Mouse (Mus musculus): ENCODE measurements around the gene Acsf2. TPM values are rescaled to one million over a fixed set of nuclear protein-coding genes. Genes with fewer than 3 reads are reported as not detected.

Gene Acsf2
- polyA plus RNA-seq, 1 experiment: 8.3 TPM

DNA sequence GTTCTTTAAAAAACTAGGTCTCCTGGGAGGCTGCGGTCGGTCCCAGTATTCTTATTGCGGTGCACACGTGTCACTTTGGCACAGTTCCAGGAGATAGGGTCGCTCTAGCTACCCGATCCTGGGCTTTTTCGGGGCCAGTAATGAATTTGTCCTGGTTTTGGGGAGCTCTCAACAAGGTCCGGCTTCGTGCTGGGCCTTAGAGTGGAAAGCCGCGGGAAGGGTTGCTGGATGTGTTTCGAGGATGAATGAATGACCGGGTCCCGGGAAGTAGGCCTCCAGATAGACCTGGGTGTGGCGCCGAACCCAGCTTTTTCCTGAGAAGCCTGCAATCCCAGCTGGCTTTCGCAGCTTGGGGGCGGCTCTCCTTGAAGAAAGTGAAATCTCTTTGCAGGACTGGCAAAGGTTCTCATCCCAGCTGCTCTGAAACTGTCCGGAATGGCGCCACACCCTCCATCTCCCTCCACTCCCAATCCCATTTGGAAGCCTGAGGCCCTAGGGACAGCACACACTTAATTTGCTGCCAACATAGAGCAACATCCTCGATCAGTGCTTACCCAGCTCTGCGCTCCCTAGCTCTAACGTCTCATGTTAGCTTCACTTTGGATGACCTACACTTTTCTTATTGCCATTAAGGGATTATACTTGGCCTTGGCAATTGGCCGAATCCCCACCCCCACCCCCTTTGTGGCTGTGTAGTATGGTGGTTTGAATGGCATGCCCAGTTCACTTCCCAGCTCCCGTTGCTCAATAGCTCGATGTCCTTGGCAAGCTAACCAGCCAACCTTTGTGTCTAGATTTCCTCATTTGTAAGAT is 28.7 kb upstream of the Acsf2 start:
- TF ChIP-seq POLR2A (IDR thresholded peaks at IDR 0.05; ENCODE audit: control insufficient read depth, low read depth, low read length): no peak
- TF ChIP-seq CTCF (IDR thresholded peaks at IDR 0.05; ENCODE audit: control insufficient read depth, insufficient read depth, insufficient replicate concordance, low read depth, low read length): no peak
- Histone ChIP-seq H3K27me3 (ENCODE audit: control insufficient read depth, insufficient read depth, low read length) (no peaks in the 10 kb centered on the region), H3K36me3 (ENCODE audit: control insufficient read depth, insufficient read depth, low read length) (peaks cover 1% of the 10 kb centered on the region), H3K4me1 (ENCODE audit: control insufficient read depth, insufficient read depth, low read length) (peaks cover 10% of the 10 kb centered on the region), H3K27ac (ENCODE audit: control insufficient read depth, insufficient read depth, low read depth, low read length) (peak overlapping the region; percentile 77), H3K4me3 (ENCODE audit: control insufficient read depth, low read depth, low read length) (peak overlapping the region; percentile 96)

DNA sequence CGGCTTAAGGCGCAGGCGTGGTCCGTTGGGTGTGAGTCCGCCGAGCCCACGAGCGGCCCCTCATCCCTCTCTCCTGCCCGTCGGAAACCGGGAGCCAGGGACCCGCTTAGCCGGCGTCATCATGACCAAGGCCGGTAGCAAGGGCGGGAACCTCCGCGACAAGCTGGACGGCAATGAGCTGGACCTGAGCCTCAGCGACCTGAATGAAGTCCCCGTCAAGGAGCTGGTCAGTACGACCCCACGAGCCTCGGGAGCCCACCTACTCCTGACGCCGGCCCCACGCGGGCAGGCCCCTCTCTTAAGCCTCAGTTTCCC is 28.2 kb upstream of the Acsf2 start:
- Histone ChIP-seq H3K4me1 (ENCODE audit: control insufficient read depth, insufficient read depth, low read length) (peaks cover 10% of the 10 kb centered on the region), H3K27me3 (ENCODE audit: control insufficient read depth, insufficient read depth, low read length) (no peaks in the 10 kb centered on the region), H3K36me3 (ENCODE audit: control insufficient read depth, insufficient read depth, low read length) (peaks cover 1% of the 10 kb centered on the region), H3K4me3 (ENCODE audit: control insufficient read depth, low read depth, low read length) (peak overlapping the region; percentile 96), H3K27ac (ENCODE audit: control insufficient read depth, insufficient read depth, low read depth, low read length) (peak overlapping the region; percentile 77)
- TF ChIP-seq POLR2A (IDR thresholded peaks at IDR 0.05; ENCODE audit: control insufficient read depth, low read depth, low read length) (no peak), CTCF (IDR thresholded peaks at IDR 0.05; ENCODE audit: control insufficient read depth, insufficient read depth, insufficient replicate concordance, low read depth, low read length) (no peak)

DNA sequence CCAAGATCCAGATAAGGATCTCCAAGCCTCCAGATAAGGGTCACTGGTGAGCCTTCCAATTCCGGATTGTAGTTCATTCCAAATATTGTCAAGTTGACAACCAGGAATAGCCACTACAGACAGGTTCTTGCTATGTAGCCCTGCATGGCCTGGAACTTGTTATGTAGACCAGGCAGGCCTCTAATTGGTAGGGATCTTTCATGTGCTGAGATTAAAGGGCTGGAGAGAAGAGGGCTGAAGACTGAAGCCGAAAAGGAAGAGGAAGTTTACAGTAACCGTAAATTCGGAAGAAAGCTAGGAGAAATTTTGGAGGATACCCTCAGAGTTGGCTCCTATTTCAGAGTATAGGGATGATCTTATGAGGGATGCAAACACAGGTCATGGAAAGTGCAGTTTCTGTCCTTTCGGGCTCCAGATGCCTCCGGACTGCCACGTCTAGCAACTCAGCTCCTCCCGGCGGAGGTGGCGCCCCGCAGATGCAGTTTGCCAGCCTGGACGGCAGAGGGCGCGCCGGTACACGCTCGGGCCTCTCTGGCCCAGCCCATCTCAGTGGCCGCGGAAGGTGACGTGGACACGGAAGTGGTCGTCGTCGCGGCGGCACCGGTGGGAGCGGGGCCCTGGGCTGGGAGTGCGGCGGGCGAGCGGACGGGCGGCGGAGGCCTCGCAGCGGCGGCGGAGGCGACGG is 27.7 kb upstream of the Acsf2 start, which contains the start of gene Lrrc59:
Lrrc59 (plus strand) TSS at position 569 of the 685 bp plus-strand sequence.
- peak within 1 kb of the TSS; percentile 77 for H3K27ac ChIP-seq (ENCODE audit: control insufficient read depth, insufficient read depth, low read depth, low read length)
- H3K4me1 ChIP-seq (ENCODE audit: control insufficient read depth, insufficient read depth, low read length): peaks cover 10% of the 10 kb centered on the region
- H3K36me3 ChIP-seq (ENCODE audit: control insufficient read depth, insufficient read depth, low read length): peaks cover 1% of the 10 kb centered on the region
- peak within 1 kb of the TSS; percentile 96 for H3K4me3 ChIP-seq (ENCODE audit: control insufficient read depth, low read depth, low read length)
- no peaks in the 10 kb centered on the region for H3K27me3 ChIP-seq (ENCODE audit: control insufficient read depth, insufficient read depth, low read length)
- TF ChIP-seq POLR2A (IDR thresholded peaks at IDR 0.05; ENCODE audit: control insufficient read depth, low read depth, low read length) (peak; percentile 85), CTCF (IDR thresholded peaks at IDR 0.05; ENCODE audit: control insufficient read depth, insufficient read depth, insufficient replicate concordance, low read depth, low read length) (peak; percentile 100)

DNA sequence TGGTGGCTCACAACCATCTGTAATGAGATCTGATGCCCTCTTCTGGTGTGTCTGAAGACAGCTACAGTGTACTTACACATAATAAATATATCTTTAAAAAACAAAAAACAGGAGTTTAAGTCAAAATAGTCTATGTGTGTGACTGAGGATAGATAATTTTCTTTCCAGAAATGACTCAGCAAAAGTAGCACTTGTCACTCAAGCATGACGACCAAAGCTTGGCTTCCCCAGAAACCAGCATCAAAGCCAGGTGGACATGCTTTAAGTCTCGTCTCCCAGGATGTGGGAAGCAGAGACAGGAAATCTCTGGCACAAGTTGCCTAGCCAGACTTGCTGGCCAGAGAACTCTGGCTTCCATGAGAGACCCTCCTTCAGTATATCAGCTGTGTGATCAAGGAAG is 20.5 kb upstream of the Acsf2 start:
- Histone ChIP-seq H3K27ac (ENCODE audit: control insufficient read depth, insufficient read depth, low read depth, low read length) (no peak overlapping the region), H3K36me3 (ENCODE audit: control insufficient read depth, insufficient read depth, low read length) (no peaks in the 10 kb centered on the region), H3K4me1 (ENCODE audit: control insufficient read depth, insufficient read depth, low read length) (no peaks in the 10 kb centered on the region), H3K4me3 (ENCODE audit: control insufficient read depth, low read depth, low read length) (no peak overlapping the region), H3K27me3 (ENCODE audit: control insufficient read depth, insufficient read depth, low read length) (no peaks in the 10 kb centered on the region)
- TF ChIP-seq CTCF (IDR thresholded peaks at IDR 0.05; ENCODE audit: control insufficient read depth, insufficient read depth, insufficient replicate concordance, low read depth, low read length) (no peak), POLR2A (IDR thresholded peaks at IDR 0.05; ENCODE audit: control insufficient read depth, low read depth, low read length) (no peak)

DNA sequence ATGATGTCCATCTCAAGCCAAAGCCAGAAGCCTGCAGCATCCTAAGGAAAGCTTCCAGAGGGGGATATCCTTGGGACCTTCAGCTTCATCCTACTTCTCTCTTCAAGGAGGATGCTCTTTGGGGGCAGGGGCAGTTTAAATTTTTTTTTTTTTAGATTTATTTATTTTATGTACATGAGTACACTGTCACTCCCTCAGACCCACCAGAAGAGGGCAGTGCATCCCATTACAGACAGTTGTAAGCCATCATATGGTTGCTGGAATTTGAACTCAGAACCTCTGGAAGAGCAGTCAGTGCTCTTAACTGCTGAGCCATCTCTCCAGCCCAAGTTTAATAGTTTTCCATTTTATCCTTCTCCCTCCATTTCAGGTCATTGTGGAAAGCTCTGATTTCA is 19.8 kb upstream of the Acsf2 start:
- H3K36me3 ChIP-seq (ENCODE audit: control insufficient read depth, insufficient read depth, low read length): no peaks in the 10 kb centered on the region
- H3K27me3 ChIP-seq (ENCODE audit: control insufficient read depth, insufficient read depth, low read length): no peaks in the 10 kb centered on the region
- no peak overlapping the region for H3K27ac ChIP-seq (ENCODE audit: control insufficient read depth, insufficient read depth, low read depth, low read length)
- no peak overlapping the region for H3K4me3 ChIP-seq (ENCODE audit: control insufficient read depth, low read depth, low read length)
- TF ChIP-seq CTCF (IDR thresholded peaks at IDR 0.05; ENCODE audit: control insufficient read depth, insufficient read depth, insufficient replicate concordance, low read depth, low read length): no peak
- no peak for TF ChIP-seq POLR2A (IDR thresholded peaks at IDR 0.05; ENCODE audit: control insufficient read depth, low read depth, low read length)
- no peaks in the 10 kb centered on the region for H3K4me1 ChIP-seq (ENCODE audit: control insufficient read depth, insufficient read depth, low read length)

DNA sequence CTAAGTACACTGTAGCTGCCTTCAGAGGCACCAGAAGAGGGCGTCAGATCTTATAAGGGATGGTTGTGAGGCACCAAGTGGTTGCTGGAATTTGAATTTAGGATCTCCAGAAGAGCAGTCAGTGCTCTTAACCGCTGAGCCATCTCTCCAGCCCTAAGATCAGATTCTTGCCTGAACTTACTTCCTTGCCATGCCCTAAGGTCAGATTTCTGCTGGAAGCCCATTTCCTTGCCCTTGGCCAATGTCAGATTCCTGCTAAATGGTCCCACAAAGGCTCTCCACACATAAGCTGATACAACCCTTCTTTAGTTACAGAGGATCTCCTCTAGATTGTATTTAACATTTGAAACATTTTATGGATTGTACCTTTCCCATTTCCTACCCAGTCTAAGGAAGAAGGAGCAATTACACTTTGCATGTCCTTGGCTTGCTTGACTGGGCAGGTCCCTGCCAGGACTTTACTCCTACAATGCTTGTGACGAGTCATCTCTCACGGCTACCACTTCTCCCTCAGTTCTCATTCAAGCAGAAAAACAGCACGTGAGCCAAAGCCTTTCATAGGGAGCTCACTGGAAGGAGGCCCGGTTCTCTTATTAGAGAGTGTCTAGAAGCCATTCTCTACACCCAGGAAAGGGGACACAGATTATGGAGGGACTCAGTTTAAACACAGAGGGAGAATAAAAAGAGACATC is 19.2 kb upstream of the Acsf2 start:
- TF ChIP-seq POLR2A (IDR thresholded peaks at IDR 0.05; ENCODE audit: control insufficient read depth, low read depth, low read length) (no peak), CTCF (IDR thresholded peaks at IDR 0.05; ENCODE audit: control insufficient read depth, insufficient read depth, insufficient replicate concordance, low read depth, low read length) (no peak)
- H3K27me3 ChIP-seq (ENCODE audit: control insufficient read depth, insufficient read depth, low read length): no peaks in the 10 kb centered on the region
- H3K36me3 ChIP-seq (ENCODE audit: control insufficient read depth, insufficient read depth, low read length): no peaks in the 10 kb centered on the region
- no peak overlapping the region for H3K27ac ChIP-seq (ENCODE audit: control insufficient read depth, insufficient read depth, low read depth, low read length)
- no peak overlapping the region for H3K4me3 ChIP-seq (ENCODE audit: control insufficient read depth, low read depth, low read length)
- no peaks in the 10 kb centered on the region for H3K4me1 ChIP-seq (ENCODE audit: control insufficient read depth, insufficient read depth, low read length)

DNA sequence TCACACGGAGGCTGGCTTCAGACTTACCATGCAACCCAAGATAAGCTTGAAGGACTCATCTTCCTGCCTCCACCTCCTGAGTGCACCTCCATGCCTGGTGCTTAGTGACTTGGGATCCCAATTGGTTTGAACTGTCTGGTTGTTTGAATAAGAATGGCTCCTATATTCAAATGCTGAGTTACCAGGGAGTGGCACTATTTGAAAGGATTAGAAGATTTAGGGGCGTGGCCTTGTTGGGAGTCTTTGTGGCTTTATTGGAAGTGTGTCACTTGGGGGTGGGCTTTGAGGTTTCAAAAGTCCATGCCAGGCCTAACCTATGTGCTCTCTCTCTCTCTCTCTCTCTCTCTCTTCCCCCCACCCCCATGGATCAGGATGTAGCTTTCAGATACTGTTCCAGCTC is 16.0 kb upstream of the Acsf2 start:
- no peaks in the 10 kb centered on the region for H3K27me3 ChIP-seq (ENCODE audit: control insufficient read depth, insufficient read depth, low read length)
- H3K36me3 ChIP-seq (ENCODE audit: control insufficient read depth, insufficient read depth, low read length): no peaks in the 10 kb centered on the region
- TF ChIP-seq CTCF (IDR thresholded peaks at IDR 0.05; ENCODE audit: control insufficient read depth, insufficient read depth, insufficient replicate concordance, low read depth, low read length) (no peak), POLR2A (IDR thresholded peaks at IDR 0.05; ENCODE audit: control insufficient read depth, low read depth, low read length) (no peak)
- H3K4me3 ChIP-seq (ENCODE audit: control insufficient read depth, low read depth, low read length): no peak overlapping the region
- H3K4me1 ChIP-seq (ENCODE audit: control insufficient read depth, insufficient read depth, low read length): no peaks in the 10 kb centered on the region
- H3K27ac ChIP-seq (ENCODE audit: control insufficient read depth, insufficient read depth, low read depth, low read length): no peak overlapping the region; the same call in 1 of the 2 replicates

All from testis, adult 2 months (tissue).